Mouse (Mus musculus): ENCODE results near the gene Snx4.
A peak's percentile ranks its signal among the peaks of the same experiment; 100 is the strongest.

The Snx4 gene

DNA sequence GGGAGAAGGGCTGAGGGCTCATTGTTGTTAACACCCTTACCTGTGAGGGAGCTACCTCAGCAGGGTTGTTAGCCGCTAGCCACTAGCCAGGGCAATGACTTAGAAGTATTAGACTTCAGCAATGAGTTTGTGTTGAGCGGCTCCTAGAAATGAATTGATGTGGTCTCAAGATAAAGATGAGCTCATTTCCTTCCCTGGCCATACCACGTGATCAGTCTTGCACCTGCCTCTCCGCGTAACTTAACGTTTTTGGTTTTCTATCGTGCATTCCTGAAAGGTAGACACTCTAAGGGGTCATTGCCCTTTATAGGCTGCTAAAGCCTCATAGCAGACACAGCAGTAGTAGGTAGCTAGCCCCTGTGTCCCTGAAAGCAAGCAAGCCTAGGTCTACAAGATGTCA, 92.4 kb downstream of the Snx4 start:
- no peak for DNase-seq (ENCODE audit: low spot score)

DNA sequence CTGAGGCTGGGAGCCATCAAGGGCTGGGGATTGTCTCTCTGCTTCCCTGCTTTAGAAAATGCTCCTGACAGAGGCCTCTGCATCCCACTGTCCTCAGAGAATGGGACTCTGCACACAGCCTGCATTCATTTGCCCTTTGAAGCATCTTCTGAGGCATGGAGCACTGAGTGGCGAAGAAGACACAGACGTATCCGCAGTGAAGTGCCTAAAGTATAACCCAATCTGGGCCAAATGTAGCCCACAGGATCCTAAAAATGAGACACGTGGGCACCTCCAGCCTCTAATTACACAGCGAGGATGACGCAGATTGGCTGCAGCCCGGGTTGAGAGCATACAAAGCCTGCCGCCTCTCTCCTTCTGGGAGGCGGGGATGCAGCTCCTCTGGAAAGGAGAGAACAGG, 93.1 kb downstream of the Snx4 start:
- DNase-seq (ENCODE audit: low spot score): no peak

DNA sequence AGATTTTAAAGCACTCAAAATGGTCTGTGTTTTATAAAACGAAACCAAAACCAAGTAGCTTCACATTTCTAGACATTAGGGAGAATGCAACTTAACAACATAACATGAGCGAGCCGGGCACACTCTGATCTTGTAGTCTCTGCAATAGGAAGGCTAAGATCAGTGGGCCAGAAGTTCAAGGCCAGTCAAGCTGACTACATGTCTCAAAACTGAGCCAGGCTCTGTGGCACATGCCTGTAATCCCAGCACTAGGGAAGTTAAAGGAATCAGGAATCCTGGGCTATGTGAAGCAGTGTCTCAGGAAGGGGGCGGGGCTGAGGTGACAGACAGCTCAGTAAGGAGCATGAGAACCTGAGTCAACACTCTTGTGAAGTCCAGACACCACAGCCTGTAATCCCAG, 93.6 kb downstream of the Snx4 start:
- DNase-seq (ENCODE audit: low spot score): no peak

DNA sequence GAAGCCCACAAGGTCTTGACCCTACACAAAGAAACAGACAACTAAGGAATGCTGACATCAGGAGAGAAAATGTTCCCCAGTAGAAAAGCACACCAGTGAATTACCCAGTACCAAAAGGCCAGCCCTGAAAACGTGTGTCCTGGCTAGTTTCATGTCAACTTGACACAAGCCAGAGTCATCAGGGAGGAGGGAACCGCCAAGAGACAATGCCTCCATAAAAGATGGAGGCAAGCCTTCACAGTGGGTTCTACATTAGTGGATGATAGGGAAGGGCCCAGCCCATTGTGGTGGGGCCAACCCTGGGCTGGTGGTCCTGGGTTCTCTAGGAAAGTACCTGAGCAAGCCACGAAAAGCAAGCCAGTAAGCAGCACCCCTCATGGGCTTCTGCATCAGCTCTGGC, 95.1 kb downstream of the Snx4 start:
- peak; percentile 28 for DNase-seq (ENCODE audit: low spot score)

DNA sequence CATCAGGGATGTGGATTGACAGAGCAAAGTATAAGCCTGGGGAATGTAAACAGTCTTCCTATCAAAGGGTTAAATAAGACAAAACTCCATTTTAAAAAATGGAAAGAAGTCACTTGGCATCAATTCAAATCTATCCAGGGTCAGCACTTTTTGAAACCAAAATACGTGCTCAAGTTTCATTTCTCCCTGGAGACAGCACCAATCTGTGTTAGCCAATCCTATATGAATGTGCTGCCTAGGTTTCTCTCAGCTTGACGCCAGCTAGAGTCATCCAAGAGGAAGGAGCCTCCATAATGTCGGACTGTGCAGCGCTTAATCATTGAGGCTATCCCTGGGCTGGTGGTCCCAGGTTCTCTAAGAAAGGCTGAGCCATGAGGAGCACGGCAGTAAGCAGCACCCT, 95.9 kb downstream of the Snx4 start:
- no peak for DNase-seq (ENCODE audit: low spot score)

All from embryo, embryonic 10.5 days (tissue).